Mouse (Mus musculus) liver, postnatal 0 days (tissue): ENCODE measurements around the gene Nr1h4.

Experiments used
- CTCF ChIP-seq: sonication (generic); IDR thresholded peaks from 2 replicates; pipeline ENCODE4 v1.5.1; 2016; ENCODE audit warnings: antibody characterized with exemption, low read depth
- EP300 ChIP-seq: IDR thresholded peaks from 2 replicates; pipeline ENCODE4 v1.6.1; 2016; ENCODE audit warnings: antibody characterized with exemption, low read depth, mild to moderate bottlenecking

DNA sequence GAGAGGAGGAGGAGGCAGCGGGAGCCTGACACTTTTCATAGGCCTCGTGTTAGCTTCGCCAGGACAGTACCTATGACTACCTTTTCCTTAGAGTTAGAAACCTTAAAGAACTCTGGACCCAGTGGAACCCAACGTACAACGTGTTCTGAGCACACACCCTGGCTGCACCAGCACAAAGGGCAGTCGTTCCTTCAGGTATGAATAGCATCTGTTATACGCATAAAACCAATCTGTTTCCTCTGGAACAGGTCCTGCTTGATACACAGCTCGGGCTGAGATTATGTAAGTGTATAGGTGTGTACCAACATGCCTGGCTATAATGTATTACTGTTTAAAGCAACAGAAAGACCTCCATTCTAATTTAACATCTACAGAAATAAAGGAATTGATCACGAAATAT, 109.2 kb downstream of the Nr1h4 start:
- TF ChIP-seq CTCF (no peak), EP300 (no peak)
